ENCODE assay signal across 8 mouse cellular contexts in the genomic region with DNA sequence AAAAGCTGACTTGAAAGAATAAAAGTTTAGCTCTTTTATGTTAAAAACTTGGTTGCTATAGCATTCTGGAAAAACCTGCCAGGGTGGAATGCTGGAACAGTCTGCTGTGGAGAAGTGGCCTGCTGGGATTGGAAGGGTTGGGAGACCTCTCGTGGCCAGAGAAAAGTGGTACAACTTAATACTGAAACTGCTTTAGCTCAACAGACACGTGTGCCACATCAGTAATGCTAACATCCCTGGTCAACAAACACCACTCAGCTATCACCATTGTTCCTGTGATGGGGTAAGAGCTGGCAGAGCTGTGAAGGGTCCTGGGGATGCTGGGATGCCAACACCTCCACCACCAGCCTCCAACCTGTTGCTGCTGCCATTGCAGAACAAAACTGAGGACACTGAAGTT. TPM values are rescaled to one million over a fixed set of nuclear protein-coding genes. Genes with fewer than 3 reads are reported as not detected.
DNase-seq lines count a peak whose midpoint lies in the region; ATAC-seq and TF ChIP-seq lines count a peak whose summit lies in the region.

No protein-coding gene starts in this region.

- no peaks in the 10 kb centered on the region for H3K4me1 ChIP-seq in testis, adult 2 months (ENCODE audit: control insufficient read depth, insufficient read depth, low read length)
- no peaks in the 10 kb centered on the region for H3K4me1 ChIP-seq in cerebellum, adult 2 months (ENCODE audit: control insufficient read depth, insufficient read depth, low read length)
- no peaks in the 10 kb centered on the region for H3K4me1 ChIP-seq in limb, embryonic 14.5 days (ENCODE audit: control insufficient read depth, insufficient read depth, low read length)
- H3K4me1 ChIP-seq in neural tube, embryonic 12.5 days: no peaks in the 10 kb centered on the region

- no peak for DNase-seq in testis, postnatal 14 days (ENCODE audit: low spot score)
- peak; percentile 35 to 51 for DNase-seq in cerebellum, adult 2 months
- peak; percentile 9 to 31 for DNase-seq in frontal cortex, postnatal 25 days (ENCODE audit: low spot score in 2 of 2)
- DNase-seq in kidney, adult 18-20 months: peak; percentile 28
- peak; percentile 78 for DNase-seq in limb, embryonic 14.5 days (ENCODE audit: low spot score)

- TF ChIP-seq CTCF in testis, adult 2 months (IDR thresholded peaks at IDR 0.05; ENCODE audit: control insufficient read depth, insufficient read depth, insufficient replicate concordance, low read depth, low read length): peak; percentile 20; the same call in 1 of the 2 replicates
- peak; percentile 80 for TF ChIP-seq CTCF in cerebellum, adult 2 months (IDR thresholded peaks at IDR 0.05; ENCODE audit: borderline replicate concordance, insufficient read depth, low read depth, low read length)

- WGBS in cerebellum, adult 2 months: 0% methylated on average over 2 of the region's 2 CpGs
- WGBS in limb, embryonic 14.5 days: 0% methylated on average over 2 of the region's 2 CpGs
- WGBS in neural tube, embryonic 12.5 days: 0% methylated on average over 2 of the region's 2 CpGs

- no peak overlapping the region for H3K4me3 ChIP-seq in testis, adult 2 months (ENCODE audit: control insufficient read depth, low read depth, low read length)
- H3K4me3 ChIP-seq in cerebellum, adult 2 months (replicated peaks; ENCODE audit: insufficient read depth, low read depth, low read length): no peak overlapping the region
- H3K4me3 ChIP-seq in limb, embryonic 14.5 days (replicated peaks; ENCODE audit: low read length): no peak overlapping the region
- H3K4me3 ChIP-seq in neural tube, embryonic 12.5 days: no peak overlapping the region

- H3K9ac ChIP-seq in limb, embryonic 14.5 days (ENCODE audit: low read depth, low read length, severe bottlenecking): no peak overlapping the region
- H3K9ac ChIP-seq in neural tube, embryonic 12.5 days: no peak overlapping the region

- peak; percentile 70; the same call in 1 of the 2 replicates for ATAC-seq in limb, embryonic 14.5 days (ENCODE audit: low FRiP score, low read depth)
- peak; percentile 73 for ATAC-seq in neural tube, embryonic 12.5 days (ENCODE audit: low FRiP score, low read depth)
- ATAC-seq in erythroid progenitor cell, adult 5-6 weeks (replicated peaks; ENCODE audit: low FRiP score, poor library complexity, severe bottlenecking): no peak

- H3K4me2 ChIP-seq in limb, embryonic 14.5 days (replicated peaks; ENCODE audit: low read depth, low read length, severe bottlenecking): no peak overlapping the region
- no peak overlapping the region for H3K4me2 ChIP-seq in neural tube, embryonic 12.5 days (replicated peaks)

- H3K9me3 ChIP-seq in limb, embryonic 14.5 days (ENCODE audit: control insufficient read depth, low read length): no peaks in the 10 kb centered on the region
- H3K9me3 ChIP-seq in neural tube, embryonic 12.5 days: no peaks in the 10 kb centered on the region

- H3K27me3 ChIP-seq in testis, adult 2 months (ENCODE audit: control insufficient read depth, insufficient read depth, low read length): no peaks in the 10 kb centered on the region
- H3K27me3 ChIP-seq in cerebellum, adult 2 months (ENCODE audit: control insufficient read depth, insufficient read depth, low read length): no peaks in the 10 kb centered on the region
- H3K27me3 ChIP-seq in limb, embryonic 14.5 days (ENCODE audit: control insufficient read depth, insufficient read depth, low read length): no peaks in the 10 kb centered on the region
- H3K27me3 ChIP-seq in neural tube, embryonic 12.5 days (replicated peaks): no peaks in the 10 kb centered on the region

- TF ChIP-seq POLR2A in testis, adult 2 months (IDR thresholded peaks at IDR 0.05; ENCODE audit: control insufficient read depth, low read depth, low read length): no peak
- no peak for TF ChIP-seq POLR2A in cerebellum, adult 2 months (IDR thresholded peaks at IDR 0.05; ENCODE audit: borderline replicate concordance, insufficient read depth, low read length)
- no peak for TF ChIP-seq POLR2A in limb, embryonic 14.5 days (IDR thresholded peaks at IDR 0.05; ENCODE audit: borderline replicate concordance, extremely low read depth, insufficient read depth, insufficient read length)

- H3K36me3 ChIP-seq in testis, adult 2 months (ENCODE audit: control insufficient read depth, insufficient read depth, low read length): no peaks in the 10 kb centered on the region
- no peaks in the 10 kb centered on the region; the same call in 1 of the 2 replicates for H3K36me3 ChIP-seq in limb, embryonic 14.5 days (ENCODE audit: control insufficient read depth, insufficient read depth, low read length)
- no peaks in the 10 kb centered on the region for H3K36me3 ChIP-seq in neural tube, embryonic 12.5 days

- no peak overlapping the region for H3K27ac ChIP-seq in testis, adult 2 months (ENCODE audit: control insufficient read depth, insufficient read depth, low read depth, low read length)
- H3K27ac ChIP-seq in cerebellum, adult 2 months (ENCODE audit: insufficient read depth, low read length): no peak overlapping the region
- H3K27ac ChIP-seq in limb, embryonic 14.5 days (replicated peaks; ENCODE audit: low read depth, low read length): no peak overlapping the region
- no peak overlapping the region for H3K27ac ChIP-seq in neural tube, embryonic 12.5 days

RNA-seq across cellular contexts. Expression of gene Tspyl4, which starts 31.1 kb away (rescaled TPM):
- 7.9 and 9.3 TPM in 2 replicates for polyA plus RNA-seq in testis, adult 2 months (2012; rRNA removed)
- 447 and 474 TPM in 2 replicates for polyA plus RNA-seq in cerebellum, adult 2 months (2012; rRNA removed)
- 13.4 and 13.8 TPM in 2 replicates for polyA plus RNA-seq in limb, embryonic 14.5 days (2012; rRNA removed)
- 7.5 and 11.6 TPM in 2 replicates for polyA plus RNA-seq in limb, embryonic 14.5 days (2014; fragmentation: Nextera tagmentation; extraction: Ambion mirVana)
- 143 and 153 TPM in 2 replicates for polyA plus RNA-seq in neural tube, embryonic 12.5 days (2016; fragmentation: Nextera tagmentation; extraction: Ambion mirVana)
- not detected in 2 replicates for total RNA-seq in erythroid progenitor cell, adult 5-6 weeks (2015; ENCODE audit: low replicate concordance)
- total RNA-seq in erythroid progenitor cell, adult 5-6 weeks (2017; ENCODE audit: low replicate concordance): 0.77 TPM in 1 of 2 replicates, not detected in the other

RNA-seq across cellular contexts. Expression of gene Tspyl1, which starts 46.3 kb away (rescaled TPM):
- 6.1 and 7.2 TPM in 2 replicates for polyA plus RNA-seq in testis, adult 2 months (2012; rRNA removed)
- polyA plus RNA-seq in cerebellum, adult 2 months (2012; rRNA removed): 110 TPM in 2 replicates
- polyA plus RNA-seq in limb, embryonic 14.5 days (2012; rRNA removed): 39.6 and 40.7 TPM in 2 replicates
- 44.4 and 51.5 TPM in 2 replicates for polyA plus RNA-seq in limb, embryonic 14.5 days (2014; fragmentation: Nextera tagmentation; extraction: Ambion mirVana)
- 138 and 142 TPM in 2 replicates for polyA plus RNA-seq in neural tube, embryonic 12.5 days (2016; fragmentation: Nextera tagmentation; extraction: Ambion mirVana)
- 22.3 and 28.1 TPM in 2 replicates for total RNA-seq in erythroid progenitor cell, adult 5-6 weeks (2015; ENCODE audit: low replicate concordance)
- total RNA-seq in erythroid progenitor cell, adult 5-6 weeks (2017; ENCODE audit: low replicate concordance): 25.0 and 30.9 TPM in 2 replicates
